Mouse (Mus musculus) C2C12 (cell line): ENCODE results near the gene Ccdc40.

Source experiments
- CTCF ChIP-seq: IDR thresholded peaks from one replicate; pipeline ENCODE4 v1.5.1; 2011; ENCODE audit not compliant: control insufficient read depth, insufficient read depth, insufficient read length
- USF1 ChIP-seq: IDR thresholded peaks from one replicate; pipeline ENCODE4 v1.6.1; 2011; ENCODE audit warnings: low read depth, mild to moderate bottlenecking, control low read depth, moderate library complexity

- TF ChIP-seq CTCF (no peak), USF1 (no peak)
Observed at GRCm38 (mm10) chr11:119314252-119314936, 86.0 kb downstream of the Ccdc40 start.
